Mouse (Mus musculus) adrenal gland, adult 8-10 months (tissue): ENCODE measurements at regions not wholly inside any gene's neighbourhood (a gene's known extent, or its start where the extent isn't known, plus 50 kb on each side); places are given as distances from the start of the nearest gene placed in this dataset.

Experiments used
- DNase-seq: peaks from one replicate; pipeline ENCODE4 v3.0.0; 2022

- no peak for DNase-seq
Observed at GRCm38 (mm10) chr8:9152313-9152925, 462.1 kb upstream of the Arglu1 start.

DNA sequence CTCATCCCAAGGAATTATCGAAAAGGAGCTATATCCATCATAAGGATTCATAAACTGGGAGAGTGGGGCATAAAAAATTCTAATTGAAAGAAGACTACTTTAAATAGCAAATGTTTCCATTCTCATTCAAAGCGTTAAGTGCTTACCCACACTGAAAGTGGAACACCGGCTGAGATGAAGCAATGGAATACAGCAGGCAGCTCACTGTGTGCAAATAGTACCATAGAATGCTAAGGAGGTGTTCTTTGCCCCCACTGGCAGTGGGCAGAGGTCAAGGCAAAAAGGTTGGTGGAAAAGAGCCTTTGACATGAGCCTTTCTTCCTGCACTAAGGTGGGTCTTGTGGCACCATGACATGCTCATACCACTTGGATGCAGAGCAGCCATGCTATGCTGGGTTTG lies 454.0 kb upstream of the Arglu1 start:
- DNase-seq, result no peak

DNA sequence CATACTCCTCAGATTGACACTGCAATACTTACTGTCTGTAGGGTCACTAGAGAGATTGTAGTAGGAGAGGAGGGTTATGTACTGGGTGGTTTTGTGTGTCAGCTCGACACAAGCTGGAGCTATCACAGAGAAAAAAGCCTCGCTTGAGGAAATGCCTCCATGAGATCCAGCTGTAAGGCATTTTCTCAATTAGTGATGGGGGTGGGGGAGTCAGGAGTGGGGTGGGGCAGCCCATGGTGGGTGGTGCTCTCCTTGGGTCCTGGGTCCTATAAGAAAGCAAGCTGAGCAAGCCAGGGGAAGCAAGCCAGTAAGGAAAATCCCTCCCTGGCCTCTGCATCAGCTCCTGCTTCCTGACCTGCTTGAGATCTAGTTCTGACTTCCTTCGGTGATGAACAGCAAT lies 449.5 kb upstream of the Arglu1 start:
- DNase-seq, result no peak

DNA sequence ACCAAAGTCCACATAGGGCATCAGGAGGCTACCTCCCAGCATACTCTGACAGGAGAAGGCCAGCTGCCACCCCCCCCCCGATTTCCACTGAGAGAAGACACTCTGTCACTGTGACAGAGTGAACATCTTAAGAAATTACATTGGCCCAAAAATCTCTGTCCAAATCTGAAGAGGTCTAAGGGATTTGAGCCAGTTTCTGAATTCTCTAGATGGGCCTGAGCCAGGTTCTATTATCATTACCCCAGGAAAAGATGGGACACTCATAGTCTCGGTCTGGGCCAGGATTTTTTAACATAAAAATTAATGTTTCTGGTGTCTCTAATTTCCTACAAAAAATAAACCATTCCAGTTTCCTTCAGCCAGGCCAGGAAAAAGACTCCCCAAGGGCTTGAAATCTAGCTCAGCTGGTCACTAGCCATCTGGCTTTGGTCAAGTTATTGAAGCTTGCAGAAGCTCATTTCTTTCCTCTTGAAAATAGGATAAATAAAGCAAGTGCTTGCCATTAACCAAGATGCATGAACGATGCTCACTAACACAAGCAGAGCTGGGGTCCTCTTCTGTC lies 448.8 kb upstream of the Arglu1 start:
- DNase-seq, result no peak

GRCm38 (mm10) chr8:9133758-9134157 lies 443.4 kb upstream of the Arglu1 start:
- DNase-seq, result no peak

DNA sequence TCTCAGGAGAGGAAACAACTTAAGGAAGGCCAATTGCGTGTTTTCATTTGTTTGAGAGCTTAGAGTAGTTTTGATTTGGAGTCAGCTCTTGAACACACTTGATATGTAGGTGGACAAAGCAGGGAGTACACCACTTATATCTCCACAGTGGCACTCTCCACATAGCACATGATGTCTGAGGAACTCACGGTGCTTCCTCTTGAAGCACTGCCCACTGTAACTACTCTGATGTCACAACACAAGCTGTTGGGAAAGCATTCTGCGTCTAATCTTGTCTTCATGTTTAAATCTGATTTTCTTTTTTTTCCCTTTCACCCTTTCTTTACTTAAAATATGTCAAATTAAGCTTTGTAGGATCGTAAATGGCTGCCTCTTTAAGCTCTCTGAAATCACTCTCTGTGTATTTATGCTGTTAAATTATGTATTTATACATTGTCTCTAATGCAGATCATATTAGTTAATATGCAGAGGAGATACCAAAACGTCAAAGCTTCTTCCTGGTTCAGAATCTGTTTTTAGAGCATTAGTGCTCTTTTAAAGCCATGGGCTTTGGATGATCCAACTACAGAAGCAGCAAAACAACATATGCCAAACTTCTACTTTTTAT lies 442.4 kb upstream of the Arglu1 start:
- no peak for DNase-seq

DNA sequence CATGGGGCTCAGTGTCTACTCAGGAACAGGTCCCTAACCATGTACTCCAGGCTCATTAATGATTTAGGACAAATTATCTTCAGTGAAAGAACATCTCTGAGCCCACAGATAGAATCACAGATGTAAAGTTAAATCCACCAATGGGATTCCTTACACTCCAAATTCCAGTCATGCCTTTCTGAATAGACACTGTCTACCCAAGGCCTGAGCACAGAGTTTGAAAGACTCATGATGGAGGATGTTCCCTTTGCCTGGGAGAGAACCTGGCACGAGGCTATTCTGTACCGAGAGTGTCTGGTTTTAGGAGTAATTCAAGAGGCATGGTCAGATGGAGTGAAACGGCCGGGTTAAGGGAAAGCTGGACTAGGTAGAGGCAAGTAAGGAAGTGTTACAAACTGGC lies 440.9 kb upstream of the Arglu1 start:
- no peak for DNase-seq

DNA sequence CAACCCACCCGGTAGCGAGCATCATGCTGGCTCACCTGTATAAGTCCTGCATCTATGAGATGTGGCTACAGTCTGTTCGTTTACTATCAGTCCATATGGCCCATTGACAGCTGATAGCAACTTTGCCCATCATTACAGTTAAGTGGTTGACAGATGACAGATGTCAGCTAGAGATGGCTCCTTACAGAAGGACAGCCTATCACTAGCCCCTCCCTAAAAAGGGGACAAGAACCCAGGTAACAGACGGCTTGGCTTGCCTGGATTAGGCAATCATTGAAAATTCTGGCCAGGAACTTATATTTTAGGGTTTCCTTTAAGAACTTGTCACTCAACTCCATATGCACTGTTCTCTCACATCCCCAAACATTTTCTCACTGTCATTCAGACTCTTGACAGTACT lies 434.2 kb upstream of the Arglu1 start:
- DNase-seq, result no peak

- DNase-seq, result no peak
Observed at GRCm38 (mm10) chr8:9117809-9118737, 427.8 kb upstream of the Arglu1 start.

DNA sequence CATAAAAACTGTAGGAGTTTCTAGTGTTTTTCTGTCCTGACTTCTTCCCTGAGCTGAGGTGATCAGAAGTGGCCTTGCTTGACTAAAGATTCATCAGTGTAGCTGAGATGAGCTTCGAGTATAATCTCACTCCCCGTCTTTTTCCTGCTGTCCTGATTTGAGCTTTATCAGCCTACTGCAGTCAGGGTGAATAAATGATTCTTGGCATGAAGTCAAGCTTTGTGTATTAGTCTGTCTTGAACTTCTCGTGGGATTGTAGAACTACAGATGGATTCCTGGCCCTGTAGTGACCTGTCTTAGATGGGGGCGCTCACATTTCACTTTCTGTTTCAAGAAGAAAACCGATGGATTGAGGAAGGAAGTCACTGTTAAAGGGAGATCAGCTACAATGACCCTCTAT lies 405.7 kb upstream of the Arglu1 start:
- DNase-seq, result no peak

GRCm38 (mm10) chr8:9094002-9094401 lies 403.7 kb upstream of the Arglu1 start:
- DNase-seq, result no peak

GRCm38 (mm10) chr8:9093356-9093755 lies 403.0 kb upstream of the Arglu1 start:
- DNase-seq, result no peak

DNA sequence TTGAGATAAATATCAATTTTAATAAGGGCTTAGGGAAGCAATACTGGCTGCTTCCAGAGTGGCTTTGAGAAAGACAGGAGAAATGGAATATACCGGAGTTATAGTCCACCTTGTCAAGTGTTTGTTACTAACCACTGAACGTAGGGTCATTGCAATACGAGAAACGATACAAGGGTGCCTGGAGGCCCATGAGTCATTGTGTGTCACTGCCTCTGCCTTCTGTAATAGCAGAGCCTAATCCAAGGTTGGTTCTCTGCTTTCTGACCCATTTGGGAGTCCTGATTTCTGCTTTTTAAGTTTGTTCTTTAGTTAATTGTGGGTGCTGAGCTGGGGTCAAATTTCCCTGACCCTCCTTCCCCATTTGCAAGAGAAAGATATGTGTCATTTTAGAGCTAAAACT lies 382.4 kb upstream of the Arglu1 start:
- DNase-seq, result peak; percentile 11

- no peak for DNase-seq
Observed at GRCm38 (mm10) chr8:9072286-9072685, 382.0 kb upstream of the Arglu1 start.

DNA sequence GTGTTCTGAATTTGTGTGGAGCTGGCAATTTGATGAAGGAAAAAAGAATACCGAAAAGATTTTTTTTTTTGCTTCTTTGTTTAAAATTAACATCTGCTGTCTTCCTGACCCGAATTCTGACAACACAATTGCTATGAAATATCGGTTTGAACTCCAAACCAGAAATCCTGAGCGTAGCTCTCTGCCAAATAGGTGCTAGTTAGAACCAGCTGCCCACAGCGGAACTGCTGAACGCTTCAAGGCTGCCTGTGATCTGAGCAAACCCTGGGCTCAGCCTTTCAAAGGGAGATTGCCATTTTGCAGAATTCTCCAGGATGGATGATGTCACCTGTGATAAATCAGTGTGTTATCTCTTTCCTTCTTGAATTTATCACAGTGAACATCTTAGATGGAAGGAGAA lies 380.6 kb upstream of the Arglu1 start:
- DNase-seq, result peak; percentile 21

DNA sequence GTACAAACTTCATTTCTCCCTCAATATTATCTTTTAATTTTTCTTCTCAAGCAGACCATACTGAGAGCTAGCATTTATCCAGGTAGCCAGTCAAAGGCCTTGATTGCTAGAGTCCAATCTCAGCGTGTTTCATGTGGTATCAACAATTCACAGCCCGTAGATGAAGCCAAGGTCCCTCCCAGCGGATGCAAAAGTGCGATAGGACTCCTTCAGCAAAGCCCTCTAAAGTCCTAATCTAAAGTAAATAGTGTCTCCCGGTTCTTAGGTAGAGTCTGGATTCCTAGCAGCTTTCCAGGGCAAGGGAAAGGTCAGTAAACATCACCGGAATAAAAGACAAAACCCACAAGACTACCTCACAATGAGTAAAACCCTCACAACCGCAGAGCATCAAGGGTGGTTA lies 379.5 kb upstream of the Arglu1 start:
- DNase-seq, result no peak

GRCm38 (mm10) chr8:9067731-9068130 lies 377.4 kb upstream of the Arglu1 start:
- no peak for DNase-seq

GRCm38 (mm10) chr8:9060166-9060565 lies 369.8 kb upstream of the Arglu1 start:
- DNase-seq, result no peak

GRCm38 (mm10) chr8:9055416-9055819 lies 365.1 kb upstream of the Arglu1 start:
- no peak for DNase-seq

DNA sequence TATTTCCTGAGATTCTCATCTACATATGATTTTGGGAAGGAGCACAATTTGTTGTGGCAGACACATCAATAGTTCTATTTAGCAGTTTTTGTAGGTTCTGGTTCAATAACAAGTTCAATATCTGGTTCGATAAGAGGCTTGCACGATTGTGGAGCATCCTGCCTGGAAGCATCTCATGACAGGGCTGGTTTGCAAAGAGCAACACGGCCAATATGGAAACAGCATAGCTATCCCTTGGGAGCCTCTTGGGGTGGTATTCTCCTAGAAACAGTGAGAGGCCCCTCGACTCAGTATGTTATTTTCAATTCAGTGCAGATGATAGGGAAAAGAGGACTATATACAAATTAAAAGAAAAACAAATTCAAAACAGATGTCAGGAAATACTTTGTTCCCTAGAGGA lies 364.5 kb upstream of the Arglu1 start:
- DNase-seq, result no peak

GRCm38 (mm10) chr8:9051699-9052098 lies 361.4 kb upstream of the Arglu1 start:
- no peak for DNase-seq

GRCm38 (mm10) chr8:9050740-9051475 lies 360.6 kb upstream of the Arglu1 start:
- no peak for DNase-seq

DNA sequence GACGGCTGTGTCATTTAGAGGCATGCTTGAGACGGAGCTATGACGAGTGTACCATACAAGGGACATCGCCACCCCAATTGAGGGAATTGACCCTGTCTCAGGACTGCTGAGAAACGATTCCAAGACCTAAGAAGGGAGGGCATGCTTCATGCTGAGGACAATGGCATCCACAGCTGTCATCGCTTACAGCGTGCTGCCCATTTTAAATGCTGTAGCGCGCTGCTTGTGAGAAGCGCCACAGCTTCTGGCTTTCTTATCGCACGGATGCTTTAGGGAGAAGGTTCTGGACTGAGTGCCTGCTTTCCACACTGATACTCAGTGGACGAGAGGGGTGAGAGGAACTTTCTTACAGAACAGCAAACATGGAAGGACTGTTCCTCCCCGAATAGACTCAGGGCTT lies 357.8 kb upstream of the Arglu1 start:
- no peak for DNase-seq
